Mouse (Mus musculus): ENCODE results near the gene Fam227a. TPM values are rescaled to one million over a fixed set of nuclear protein-coding genes. Genes with fewer than 3 reads are reported as not detected.

The Fam227a gene
- polyA plus RNA-seq, 1 experiment from 2014 or later, result 1.2 TPM

- H3K9me3 ChIP-seq (ENCODE audit: low read length), result no peaks in the 10 kb centered on the region
- H3K4me1 ChIP-seq (ENCODE audit: insufficient read depth, low read depth, low read length), result peaks cover 30% of the 10 kb centered on the region
These were observed 27.5 kb upstream of the Fam227a start for GRCm38 (mm10) chr15:79686046-79686869.

GRCm38 (mm10) chr15:79685141-79685641, 26.4 kb upstream of the Fam227a start:
- H3K4me1 ChIP-seq (ENCODE audit: insufficient read depth, low read depth, low read length), result peaks cover 30% of the 10 kb centered on the region

More at GRCm38 (mm10) chr15:79686046-79686869, 27.5 kb upstream of the Fam227a start:
- Histone ChIP-seq H3K36me3 (ENCODE audit: insufficient read depth, low read length) (no peaks in the 10 kb centered on the region), H3K27ac (ENCODE audit: low read length) (no peak overlapping the region), H3K4me3 (ENCODE audit: low read depth, low read length) (peak overlapping the region; percentile 63), H3K27me3 (replicated peaks; ENCODE audit: insufficient read depth, low read length) (no peaks in the 10 kb centered on the region), H3K4me2 (replicated peaks; ENCODE audit: low read depth, low read length) (peak overlapping the region; percentile 66), H3K9ac (replicated peaks; ENCODE audit: low read depth) (peak overlapping the region; percentile 58)
- DNase-seq (ENCODE audit: low spot score) (peak; percentile 11), ATAC-seq (no peak)
- TF ChIP-seq EP300 (IDR thresholded peaks at IDR 0.05) (no peak), CTCF (IDR thresholded peaks at IDR 0.05) (no peak)
- 8% methylated on average over 15 of the region's 15 CpGs for WGBS

GRCm38 (mm10) chr15:79684616-79685015, 25.9 kb upstream of the Fam227a start:
- 78% methylated on average over 6 of the region's 6 CpGs for WGBS
- no peaks in the 10 kb centered on the region for H3K36me3 ChIP-seq (ENCODE audit: insufficient read depth, low read length)
- no peak overlapping the region for H3K4me3 ChIP-seq (ENCODE audit: low read depth, low read length)
- DNase-seq (ENCODE audit: low spot score) (no peak), ATAC-seq (no peak)
- H3K9ac ChIP-seq (replicated peaks; ENCODE audit: low read depth), result 0 out of 2 replicates have a peak overlapping the region, but pooled peaks have one; percentile 4
- H3K27me3 ChIP-seq (replicated peaks; ENCODE audit: insufficient read depth, low read length), result no peaks in the 10 kb centered on the region
- H3K4me1 ChIP-seq (ENCODE audit: insufficient read depth, low read depth, low read length), result peaks cover 30% of the 10 kb centered on the region
- H3K27ac ChIP-seq (ENCODE audit: low read length), result no peak overlapping the region
- no peaks in the 10 kb centered on the region for H3K9me3 ChIP-seq (ENCODE audit: low read length)
- no peak for TF ChIP-seq EP300 (IDR thresholded peaks at IDR 0.05)
- no peak for TF ChIP-seq CTCF (IDR thresholded peaks at IDR 0.05)
- H3K4me2 ChIP-seq (replicated peaks; ENCODE audit: low read depth, low read length), result peak overlapping the region; percentile 66

More at GRCm38 (mm10) chr15:79685141-79685641, 26.4 kb upstream of the Fam227a start:
- DNase-seq (ENCODE audit: low spot score), result peak; percentile 68
- Histone ChIP-seq H3K9ac (replicated peaks; ENCODE audit: low read depth) (0 out of 2 replicates have a peak overlapping the region, but pooled peaks have one; percentile 4), H3K36me3 (ENCODE audit: insufficient read depth, low read length) (no peaks in the 10 kb centered on the region), H3K9me3 (ENCODE audit: low read length) (no peaks in the 10 kb centered on the region), H3K4me3 (ENCODE audit: low read depth, low read length) (no peak overlapping the region), H3K27ac (ENCODE audit: low read length) (peak overlapping the region; percentile 14; the same call in 1 of the 2 replicates), H3K27me3 (replicated peaks; ENCODE audit: insufficient read depth, low read length) (no peaks in the 10 kb centered on the region), H3K4me2 (replicated peaks; ENCODE audit: low read depth, low read length) (peak overlapping the region; percentile 66)
- ATAC-seq, result no peak
- 22% methylated on average over 6 of the region's 6 CpGs for WGBS
- no peak for TF ChIP-seq CTCF (IDR thresholded peaks at IDR 0.05)
- no peak for TF ChIP-seq EP300 (IDR thresholded peaks at IDR 0.05)

- H3K4me1 ChIP-seq (ENCODE audit: insufficient read depth, low read depth, low read length), result peaks cover 30% of the 10 kb centered on the region
- no peaks in the 10 kb centered on the region for H3K36me3 ChIP-seq (ENCODE audit: insufficient read depth, low read length)
- no peak for ATAC-seq
- no peak overlapping the region for H3K4me3 ChIP-seq (ENCODE audit: low read depth, low read length)
- WGBS, result 61% methylated on average over 19 of the region's 19 CpGs
- no peaks in the 10 kb centered on the region for H3K27me3 ChIP-seq (replicated peaks; ENCODE audit: insufficient read depth, low read length)
- no peak overlapping the region for H3K27ac ChIP-seq (ENCODE audit: low read length)
- H3K9me3 ChIP-seq (ENCODE audit: low read length), result no peaks in the 10 kb centered on the region
- peak overlapping the region; percentile 66 for H3K4me2 ChIP-seq (replicated peaks; ENCODE audit: low read depth, low read length)
- peak; percentile 50 for DNase-seq (ENCODE audit: low spot score)
- H3K9ac ChIP-seq (replicated peaks; ENCODE audit: low read depth), result 0 out of 2 replicates have a peak overlapping the region, but pooled peaks have one; percentile 4
- TF ChIP-seq CTCF (IDR thresholded peaks at IDR 0.05) (no peak), EP300 (IDR thresholded peaks at IDR 0.05) (no peak)
These were observed 25.1 kb upstream of the Fam227a start for GRCm38 (mm10) chr15:79683707-79684465.

GRCm38 (mm10) chr15:79683146-79683545, 24.4 kb upstream of the Fam227a start:
- Histone ChIP-seq H3K9me3 (ENCODE audit: low read length) (no peaks in the 10 kb centered on the region), H3K36me3 (ENCODE audit: insufficient read depth, low read length) (no peaks in the 10 kb centered on the region), H3K4me2 (replicated peaks; ENCODE audit: low read depth, low read length) (no peak overlapping the region; the same call in 1 of the 2 replicates), H3K27ac (ENCODE audit: low read length) (no peak overlapping the region), H3K27me3 (replicated peaks; ENCODE audit: insufficient read depth, low read length) (no peaks in the 10 kb centered on the region), H3K4me3 (ENCODE audit: low read depth, low read length) (no peak overlapping the region), H3K4me1 (ENCODE audit: insufficient read depth, low read depth, low read length) (peaks cover 30% of the 10 kb centered on the region), H3K9ac (replicated peaks; ENCODE audit: low read depth) (no peak overlapping the region)
- ATAC-seq, result no peak
- TF ChIP-seq CTCF (IDR thresholded peaks at IDR 0.05), result no peak
- TF ChIP-seq EP300 (IDR thresholded peaks at IDR 0.05), result no peak
- 65% methylated on average over 6 of the region's 6 CpGs for WGBS
- peak; percentile 67 for DNase-seq (ENCODE audit: low spot score)

GRCm38 (mm10) chr15:79681973-79682372, 23.2 kb upstream of the Fam227a start:
- Histone ChIP-seq H3K9ac (replicated peaks; ENCODE audit: low read depth) (no peak overlapping the region), H3K4me3 (ENCODE audit: low read depth, low read length) (no peak overlapping the region), H3K4me2 (replicated peaks; ENCODE audit: low read depth, low read length) (no peak overlapping the region), H3K27ac (ENCODE audit: low read length) (no peak overlapping the region), H3K27me3 (replicated peaks; ENCODE audit: insufficient read depth, low read length) (no peaks in the 10 kb centered on the region), H3K9me3 (ENCODE audit: low read length) (no peaks in the 10 kb centered on the region), H3K4me1 (ENCODE audit: insufficient read depth, low read depth, low read length) (peaks cover 30% of the 10 kb centered on the region), H3K36me3 (ENCODE audit: insufficient read depth, low read length) (no peaks in the 10 kb centered on the region)
- DNase-seq (ENCODE audit: low spot score), result no peak
- TF ChIP-seq CTCF (IDR thresholded peaks at IDR 0.05), result no peak
- TF ChIP-seq EP300 (IDR thresholded peaks at IDR 0.05), result no peak
- ATAC-seq, result no peak
- WGBS, result 87% methylated on average over 4 of the region's 4 CpGs
